Mouse (Mus musculus) kidney, postnatal 36 days (tissue): ENCODE measurements around the gene Cbl.

Experiments
- DNase-seq, 2 experiments: peaks; one replicate each; pipeline ENCODE4 v3.0.0; 2021 to 2022; ENCODE audit warnings: mixed read lengths in 2 of 2

Cbl gene

DNA sequence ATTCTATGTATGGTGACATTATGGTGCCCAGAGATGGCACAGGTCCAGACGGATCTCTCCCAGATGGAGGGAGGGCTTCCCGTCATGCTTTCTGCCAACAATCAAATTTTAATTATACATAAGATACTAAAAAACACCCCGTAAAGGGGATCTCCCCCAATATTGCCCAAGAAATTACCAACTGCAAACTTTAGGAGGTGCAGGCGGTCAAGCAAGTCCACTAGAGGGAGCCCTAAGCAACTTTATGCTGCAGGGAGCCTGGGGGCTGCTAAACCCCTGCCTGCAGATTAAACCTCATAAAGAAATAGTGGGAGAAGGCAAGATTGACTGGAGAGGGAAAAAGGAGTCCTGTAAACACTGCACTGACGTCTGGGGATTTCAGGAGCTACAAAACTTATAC is 5.6 kb upstream of the Cbl start:
- DNase-seq: peak; percentile 39 to 76

DNA sequence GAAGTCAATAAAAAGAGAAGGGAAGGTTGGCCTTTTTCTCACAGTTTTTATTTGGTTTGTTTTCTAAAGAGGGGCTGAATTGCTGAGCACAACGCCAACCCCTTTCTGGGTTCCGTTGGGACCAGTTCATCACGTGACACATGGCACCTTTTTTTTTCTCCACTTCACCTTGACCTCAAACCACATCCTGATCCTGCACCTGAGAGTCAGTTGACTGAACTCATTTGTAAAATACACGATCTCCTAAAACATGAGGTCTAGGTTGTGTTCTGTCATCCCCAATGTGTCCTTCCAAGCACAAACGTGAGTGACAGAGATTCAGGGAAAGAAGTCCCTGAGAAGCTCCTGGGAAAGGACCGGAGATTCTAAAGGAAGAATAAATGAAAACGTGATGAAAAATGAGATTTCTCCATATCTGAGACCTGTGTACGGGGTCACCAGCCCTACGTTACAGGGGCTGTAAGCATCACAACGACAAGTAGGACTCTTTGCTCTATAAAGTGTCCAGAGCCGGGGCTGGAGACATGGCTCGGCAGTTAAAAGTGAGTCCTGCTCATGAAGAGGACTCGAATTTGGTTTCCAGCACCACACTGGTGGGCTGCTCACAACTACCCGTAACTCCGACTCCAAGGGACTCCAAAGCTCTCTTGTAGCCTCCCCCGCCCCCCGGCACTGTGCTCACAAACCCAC is 4.8 kb upstream of the Cbl start:
- no peak for DNase-seq

DNA sequence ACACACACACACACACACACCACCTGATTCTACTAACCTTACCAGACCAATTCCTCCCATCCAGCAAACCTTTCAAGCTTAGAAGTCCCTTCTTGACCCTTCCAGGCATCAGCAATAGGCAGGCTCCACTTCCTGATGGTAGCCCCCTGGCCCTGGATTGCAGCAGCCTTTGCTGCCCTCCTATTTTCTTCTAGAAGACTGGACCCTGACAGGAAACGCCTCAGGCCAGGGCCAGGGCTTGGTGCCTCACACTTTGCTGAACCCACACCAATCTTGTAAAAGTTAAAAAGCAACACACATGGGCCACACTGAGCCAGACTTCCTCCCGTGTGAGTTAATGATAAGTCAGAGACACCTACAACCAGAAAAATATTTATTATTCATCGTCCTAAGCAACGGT is 3.3 kb upstream of the Cbl start:
- peak; percentile 58 to 63 for DNase-seq

DNA sequence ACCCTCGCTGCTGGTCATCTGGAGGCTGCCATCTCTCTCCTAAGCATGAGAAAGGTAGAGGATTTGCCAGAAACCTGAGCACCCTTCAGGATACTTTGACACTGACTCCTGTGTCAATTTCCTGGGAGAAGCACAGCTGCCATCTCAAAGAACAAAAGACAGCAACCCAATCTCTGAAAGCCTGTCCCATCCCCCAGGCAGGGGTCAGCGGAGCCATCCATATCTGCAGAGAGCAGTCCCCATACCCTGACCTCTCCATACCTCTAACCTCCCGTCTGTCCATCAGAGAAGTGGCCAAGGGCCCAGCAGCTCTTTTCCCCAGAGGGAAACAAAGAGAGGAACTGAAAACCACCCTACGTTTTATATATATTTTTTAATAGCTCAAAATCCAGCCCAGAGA is 2.8 kb upstream of the Cbl start:
- no peak for DNase-seq

DNA sequence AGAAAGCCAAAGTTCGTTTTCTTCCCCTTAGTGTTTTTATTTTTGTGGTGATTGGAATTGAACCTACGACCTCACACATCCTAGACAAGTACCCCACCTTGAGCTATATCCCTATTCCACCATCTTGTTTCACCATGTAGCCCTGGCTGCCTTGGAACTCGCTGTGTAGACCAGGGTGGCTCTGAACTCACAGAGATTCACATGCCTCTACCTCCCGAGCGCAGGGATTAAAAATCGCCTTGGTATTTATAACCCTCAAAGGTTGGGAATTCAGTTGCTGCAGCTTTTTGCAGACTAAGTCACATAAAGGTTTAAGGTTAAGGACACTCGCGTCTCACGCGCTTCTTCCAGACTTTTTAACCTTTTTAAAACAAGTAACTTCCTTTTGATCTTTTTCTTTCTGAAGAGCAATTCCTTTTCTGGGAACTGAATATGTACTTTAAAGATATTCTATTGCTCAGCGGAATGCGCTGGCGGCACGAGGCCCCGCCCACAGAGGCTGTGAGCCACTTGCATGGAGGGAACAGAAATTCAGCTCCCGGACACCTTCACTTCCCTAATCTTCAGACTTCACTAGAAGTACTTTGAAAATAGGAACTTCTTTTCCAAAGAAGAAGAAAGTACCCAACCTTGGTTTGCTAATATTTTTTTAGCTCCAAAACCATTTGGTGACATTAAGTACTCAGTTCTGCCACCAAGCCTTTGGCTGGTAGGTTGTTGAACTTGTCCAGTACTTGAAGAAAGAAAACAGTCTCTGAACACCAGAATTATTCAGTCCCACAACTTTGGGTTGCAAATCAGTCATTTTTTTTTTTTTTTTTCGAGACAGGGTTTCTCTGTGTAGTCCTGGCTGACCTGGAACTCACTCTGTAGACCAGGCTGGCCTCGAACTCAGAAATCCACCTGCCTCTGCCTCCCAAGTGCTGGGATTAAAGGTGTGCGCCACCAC is 904 bp upstream of the Cbl start:
- peak; percentile 59 to 82 for DNase-seq

DNA sequence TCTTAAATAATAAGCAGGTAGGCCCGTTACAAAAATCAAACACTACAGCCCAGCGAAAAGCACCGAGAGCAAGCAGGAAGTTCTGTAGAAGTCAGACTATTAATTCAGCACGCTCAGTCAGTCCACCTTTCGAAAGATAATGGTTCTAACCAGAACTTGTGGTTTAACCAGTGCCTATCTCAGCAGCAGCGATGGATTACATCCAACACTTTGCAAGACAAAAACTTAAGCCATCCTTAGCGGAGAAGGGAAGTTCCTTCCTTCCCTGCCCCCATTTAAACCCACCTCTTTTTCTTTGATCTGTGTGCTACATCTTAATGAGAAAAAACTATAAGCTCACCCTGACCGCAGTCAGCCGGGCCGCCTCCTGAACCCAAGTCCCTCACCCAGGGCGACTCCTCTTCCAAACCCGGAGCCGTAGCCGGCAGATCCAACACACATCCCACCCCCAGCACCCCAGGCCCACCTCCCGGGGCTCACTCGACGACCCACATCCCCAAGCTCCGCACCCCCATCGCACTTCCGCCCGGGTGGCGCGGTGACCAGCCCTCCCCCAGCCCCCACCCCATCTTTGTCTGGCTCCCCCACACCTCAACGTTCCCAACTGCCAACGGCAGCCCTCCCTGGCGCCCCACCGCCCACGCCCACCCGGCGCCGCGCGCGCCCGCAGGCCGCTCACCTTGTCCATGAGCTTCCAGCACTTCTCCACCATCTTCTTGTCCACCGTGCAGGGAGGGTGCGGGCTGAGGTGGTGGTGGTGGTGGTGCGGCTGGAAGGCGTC is 638 bp downstream of the Cbl start:
- DNase-seq: peak in 1 of 2 experiments; percentile 41

DNA sequence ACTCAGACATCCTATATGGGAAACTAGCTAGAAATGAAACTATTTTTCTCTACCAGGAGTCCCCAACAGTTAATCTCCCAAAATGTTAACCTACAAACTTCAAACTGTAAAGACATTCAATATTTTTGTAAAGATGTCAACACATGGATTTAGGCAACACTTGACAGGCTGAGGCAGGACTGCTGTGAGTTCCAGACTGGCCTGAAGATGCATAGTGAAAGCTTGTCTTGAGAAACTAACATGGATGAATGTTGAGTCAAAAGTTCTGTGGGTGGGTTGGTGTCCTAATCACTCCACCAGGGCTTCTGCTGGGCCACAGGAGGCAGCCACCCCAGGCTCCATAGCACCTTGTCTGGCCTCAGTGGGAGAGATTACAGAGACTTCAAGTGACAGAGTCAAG is 2.2 kb downstream of the Cbl start:
- no peak for DNase-seq

DNA sequence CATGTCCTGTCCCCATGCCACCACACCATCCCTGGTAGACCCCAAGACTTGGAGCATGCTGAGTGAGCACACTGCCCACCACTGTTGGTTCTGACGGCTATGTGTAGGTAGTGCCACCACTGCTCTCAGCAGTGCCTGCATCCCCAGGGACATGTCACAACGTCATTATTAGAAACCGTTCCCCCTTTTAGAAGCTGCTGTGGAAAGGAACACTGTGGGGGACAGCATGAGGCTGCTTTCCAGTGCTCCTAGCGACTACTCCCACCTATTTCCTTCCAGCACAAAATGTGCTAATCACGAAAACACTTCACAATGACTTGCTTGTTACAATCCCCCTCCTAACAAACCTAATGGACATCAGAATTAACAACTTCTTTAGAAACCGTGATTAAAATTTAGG is 7.9 kb downstream of the Cbl start:
- no peak for DNase-seq

DNA sequence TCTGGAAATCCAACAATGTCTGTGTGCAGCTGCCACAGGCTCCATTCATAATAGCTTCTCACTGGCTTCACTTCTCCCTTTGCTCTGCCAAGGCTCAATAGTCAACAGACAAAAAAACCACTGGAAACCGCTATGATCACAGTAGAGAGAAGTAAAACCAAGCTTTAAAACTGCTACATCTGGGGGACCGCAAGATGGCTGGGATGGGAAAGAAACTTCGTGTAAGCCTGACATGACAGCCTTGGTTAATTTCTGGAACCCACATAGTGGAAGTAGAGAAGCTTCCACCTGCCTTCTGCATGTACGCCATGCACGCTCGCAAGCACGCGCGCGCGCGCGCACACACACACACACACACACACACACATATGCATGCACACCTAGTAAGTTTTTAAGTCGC is 20.3 kb downstream of the Cbl start:
- DNase-seq: no peak

DNA sequence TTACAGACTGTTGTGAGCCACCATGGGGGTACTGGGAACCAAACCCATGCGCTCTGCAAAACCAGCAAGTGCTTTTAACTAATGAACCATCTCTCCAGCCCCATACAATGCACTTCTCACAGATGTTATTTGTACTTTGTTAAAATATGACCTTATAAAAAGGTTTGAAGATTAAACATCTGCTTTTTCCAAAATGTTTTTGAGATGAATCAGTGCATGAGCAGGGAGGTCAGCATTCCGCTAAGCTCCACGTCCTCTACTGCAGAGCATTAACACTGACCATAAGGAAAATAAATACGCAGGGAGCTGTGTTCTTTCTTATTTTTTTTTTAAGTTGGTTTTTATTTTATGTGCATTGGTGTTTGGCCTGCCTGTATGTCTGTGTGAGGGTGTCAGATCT is 21.4 kb downstream of the Cbl start:
- no peak for DNase-seq

- DNase-seq: peak in 1 of 2 experiments; percentile 12
Observed at GRCm38 (mm10) chr9:44209416-44209815, 24.4 kb downstream of the Cbl start.

GRCm38 (mm10) chr9:44207840-44208239 is 26.0 kb downstream of the Cbl start:
- no peak for DNase-seq

DNA sequence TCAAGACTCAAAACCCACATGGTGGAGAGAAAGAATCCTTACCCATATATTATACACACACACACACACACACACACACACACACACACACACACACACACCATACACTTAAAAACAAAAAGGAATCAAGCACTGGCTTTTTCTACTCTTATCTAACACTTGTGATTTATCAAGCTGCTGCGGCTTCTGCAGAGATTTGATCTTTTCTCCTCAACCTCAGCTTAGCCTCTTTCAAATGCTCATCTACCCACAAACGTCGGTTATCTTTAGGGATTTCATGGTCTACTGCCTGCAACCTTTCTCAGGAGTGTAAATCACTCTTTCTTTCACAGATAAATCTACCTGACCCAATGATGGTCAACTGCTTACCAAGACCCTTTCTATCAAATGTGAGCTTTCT is 33.4 kb downstream of the Cbl start:
- no peak for DNase-seq

GRCm38 (mm10) chr9:44199580-44199979 is 34.3 kb downstream of the Cbl start:
- DNase-seq: peak in 1 of 2 experiments; percentile 13

GRCm38 (mm10) chr9:44199166-44199565 is 34.7 kb downstream of the Cbl start:
- DNase-seq: no peak

GRCm38 (mm10) chr9:44196354-44196753 is 37.5 kb downstream of the Cbl start:
- no peak for DNase-seq

GRCm38 (mm10) chr9:44194000-44194399 is 39.8 kb downstream of the Cbl start:
- DNase-seq: no peak

- DNase-seq: no peak
Observed at GRCm38 (mm10) chr9:44192794-44193193, 41.1 kb downstream of the Cbl start.

DNA sequence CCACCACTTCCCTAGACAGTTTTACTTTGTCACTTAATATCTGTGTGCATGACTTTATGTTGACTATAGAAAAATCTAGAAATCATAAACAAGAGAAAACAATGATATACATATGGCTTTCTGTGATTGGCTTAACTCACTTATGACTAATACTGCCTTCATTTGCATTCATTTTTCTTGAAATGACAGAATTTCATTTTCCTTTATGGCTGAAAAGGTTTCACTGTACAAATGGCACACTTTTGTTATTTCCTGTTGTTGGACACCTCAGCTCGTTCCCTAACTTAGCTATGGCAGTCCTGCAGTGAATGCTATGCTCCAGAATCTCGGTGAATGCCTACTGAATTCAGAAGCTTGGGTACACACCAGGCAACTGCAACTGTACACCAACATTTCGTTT is 41.5 kb downstream of the Cbl start:
- DNase-seq: no peak

- no peak for DNase-seq
Observed at GRCm38 (mm10) chr9:44191166-44191565, 42.7 kb downstream of the Cbl start.

DNA sequence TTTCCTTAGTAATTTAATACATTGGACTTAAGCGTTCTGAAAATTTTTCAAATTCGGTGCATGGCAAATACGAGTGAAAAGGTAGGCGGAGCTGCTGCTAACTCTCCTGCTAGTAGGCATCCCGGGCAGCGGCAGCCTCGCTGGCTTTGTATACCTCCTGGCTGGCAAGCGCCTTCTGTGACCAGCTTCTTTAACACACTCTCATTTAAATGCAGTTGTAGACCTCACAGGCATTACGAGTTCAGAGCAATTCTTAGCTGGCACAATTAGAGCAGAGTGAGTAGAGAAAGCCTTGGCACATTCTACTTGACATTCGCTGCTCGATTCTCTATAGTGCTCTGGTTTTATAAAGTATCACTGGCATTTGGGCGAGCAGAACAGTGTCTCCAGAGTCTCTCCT is 45.6 kb downstream of the Cbl start:
- DNase-seq: no peak

DNA sequence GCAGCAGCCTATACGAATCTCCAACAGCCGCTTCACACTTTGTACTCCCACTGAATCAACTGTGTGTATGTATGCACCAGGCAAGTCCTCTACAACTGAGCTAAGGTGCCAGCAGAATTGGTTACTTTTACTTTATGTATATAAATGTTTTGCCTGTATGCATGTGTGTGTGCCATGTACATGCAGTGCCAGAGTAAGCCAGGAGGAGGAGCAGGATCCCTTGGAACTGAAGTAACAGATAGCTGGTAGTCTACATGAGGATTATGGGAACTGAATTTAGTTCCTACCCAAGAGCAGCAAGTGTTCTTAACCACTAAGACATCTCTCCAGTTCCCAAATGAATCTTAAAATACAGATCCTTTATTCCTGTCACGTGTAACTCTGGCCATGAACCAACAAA is 51.6 kb downstream of the Cbl start:
- peak; percentile 53 to 78 for DNase-seq

DNA sequence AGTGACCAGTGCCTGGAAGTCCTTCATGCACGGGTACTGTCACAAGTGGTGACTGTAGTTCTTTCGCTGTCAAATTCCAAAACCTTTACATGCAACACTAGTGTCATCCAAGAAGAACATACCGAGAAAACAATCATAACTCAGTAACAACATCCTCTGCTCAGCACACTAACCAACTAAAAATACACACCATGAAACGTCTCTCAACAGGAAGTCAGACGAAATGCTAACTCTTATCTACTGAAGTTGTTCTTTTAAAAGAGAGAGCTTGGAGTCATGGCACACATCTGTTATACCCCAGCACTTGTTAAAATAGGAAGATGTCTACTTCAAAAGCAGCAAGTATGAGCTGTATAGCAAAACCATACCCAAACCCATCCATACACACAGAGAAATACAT is 52.3 kb downstream of the Cbl start:
- DNase-seq: no peak
